Mouse (Mus musculus) hindbrain, embryonic 15.5 days (tissue): ENCODE data around the gene Arhgap31. TPM values are rescaled to one million over a fixed set of nuclear protein-coding genes. Genes with fewer than 3 reads are reported as not detected.

Experiments used
- polyA plus RNA-seq: library from polyadenylated mRNA; unstranded; fragments of >200 nt; fragmentation: Nextera tagmentation; extraction: Ambion mirVana; gene quantifications from 2 replicates; pipeline ENCODE4 v1.2.1, GENCODE M21; 2015

Arhgap31 gene
- polyA plus RNA-seq, 1 experiment from 2014 or later, result 6.4 TPM

Other genes with a start within 250 kb of the Arhgap31 start
- gene Timmdc1, start 190.6 kb downstream of the Arhgap31 start, polyA plus RNA-seq, result 32.0 and 35.2 TPM in 2 replicates
- 50.7 and 52.8 TPM in 2 replicates for gene Poglut1, start 163.0 kb downstream of the Arhgap31 start, polyA plus RNA-seq
- gene Tmem39a, start 154.6 kb downstream of the Arhgap31 start, polyA plus RNA-seq, result 35.2 and 36.3 TPM in 2 replicates
- 35.6 and 39.1 TPM in 2 replicates for gene B4galt4, start 29.0 kb upstream of the Arhgap31 start, polyA plus RNA-seq
- 0.56 and 0.72 TPM in 2 replicates for gene Upk1b, start 87.1 kb upstream of the Arhgap31 start, polyA plus RNA-seq
- gene 4930435E12Rik, start 115.5 kb upstream of the Arhgap31 start, polyA plus RNA-seq, result not detected in 2 replicates
- gene Igsf11, start 179.4 kb upstream of the Arhgap31 start, polyA plus RNA-seq, result 3.2 and 4.3 TPM in 2 replicates